Mouse (Mus musculus): ENCODE data around the gene Galr3. TPM values are rescaled to one million over a fixed set of nuclear protein-coding genes. Genes with fewer than 3 reads are reported as not detected.

Gene Galr3
- polyA plus RNA-seq, 1 experiment from 2014 or later, result 0.34 TPM

DNA sequence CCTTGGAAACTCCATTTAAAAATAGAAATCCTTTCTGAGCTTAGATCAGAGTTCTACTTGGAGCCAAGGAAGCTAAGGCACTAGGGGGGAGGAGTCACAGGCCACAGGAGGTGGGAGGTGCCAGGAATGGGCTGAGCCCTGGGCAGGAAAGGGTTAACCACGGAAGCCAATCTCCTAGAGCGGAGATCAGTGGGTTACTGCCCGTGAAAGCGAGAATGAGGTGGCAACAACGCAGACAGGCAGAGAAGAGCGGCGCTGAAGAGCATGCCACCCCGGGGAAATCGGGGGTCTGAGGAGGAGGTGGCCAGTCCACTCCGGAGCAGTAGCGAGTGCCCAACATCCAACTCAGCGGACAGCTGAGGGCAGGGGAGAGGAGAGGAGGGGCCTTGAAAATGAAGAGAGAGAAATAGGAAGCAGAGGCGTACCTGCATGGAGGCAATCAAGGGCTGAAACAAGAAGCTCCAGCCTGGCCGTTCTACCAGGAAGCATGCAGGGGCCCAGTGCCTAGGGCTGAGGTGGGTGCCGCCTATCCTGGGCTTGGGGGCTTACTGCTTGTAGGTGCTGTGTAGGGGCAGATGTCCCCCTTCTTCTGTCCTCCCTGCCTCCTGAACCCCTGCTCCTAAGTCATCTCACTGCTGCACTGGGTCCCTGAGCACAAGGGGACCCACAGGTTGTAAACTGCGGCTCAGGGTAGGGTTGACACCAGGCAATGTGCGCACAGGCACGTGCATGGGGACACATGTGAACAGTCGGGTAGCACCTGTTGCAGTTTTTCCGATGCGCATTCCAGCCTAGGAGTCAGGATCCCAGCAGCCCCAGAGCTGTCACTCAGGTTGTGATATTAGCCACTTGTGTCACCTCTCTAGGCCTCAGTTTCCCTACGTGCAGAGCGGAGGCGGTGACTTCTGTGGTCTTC is 926 bp upstream of the Galr3 start:
- H3K27me3 ChIP-seq (ENCODE audit: control insufficient read depth, insufficient read depth, low read length), result no peaks in the 10 kb centered on the region

DNA sequence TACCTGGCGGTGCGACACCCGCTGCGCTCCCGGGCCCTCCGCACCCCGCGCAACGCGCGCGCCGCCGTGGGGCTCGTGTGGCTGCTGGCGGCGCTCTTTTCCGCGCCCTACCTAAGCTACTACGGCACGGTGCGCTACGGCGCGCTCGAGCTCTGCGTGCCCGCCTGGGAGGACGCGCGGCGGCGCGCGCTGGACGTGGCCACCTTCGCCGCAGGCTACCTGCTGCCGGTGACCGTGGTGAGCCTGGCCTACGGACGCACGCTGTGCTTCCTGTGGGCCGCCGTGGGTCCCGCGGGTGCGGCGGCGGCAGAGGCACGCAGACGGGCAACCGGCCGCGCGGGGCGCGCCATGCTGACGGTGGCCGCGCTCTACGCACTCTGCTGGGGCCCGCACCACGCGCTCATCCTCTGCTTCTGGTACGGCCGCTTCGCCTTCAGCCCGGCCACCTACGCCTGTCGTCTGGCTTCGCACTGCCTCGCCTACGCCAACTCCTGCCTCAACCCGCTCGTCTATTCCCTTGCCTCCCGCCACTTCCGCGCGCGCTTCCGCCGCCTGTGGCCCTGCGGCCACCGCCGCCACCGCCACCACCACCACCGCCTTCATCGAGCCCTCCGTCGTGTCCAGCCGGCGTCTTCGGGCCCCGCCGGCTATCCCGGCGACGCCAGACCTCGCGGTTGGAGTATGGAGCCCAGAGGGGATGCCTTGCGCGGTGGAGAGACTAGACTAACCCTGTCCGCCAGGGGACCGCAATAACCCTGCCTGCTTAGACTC is 1.2 kb downstream of the Galr3 start:
- 0 out of 2 replicates have a peak, but pooled peaks have one; percentile 10 for ATAC-seq (ENCODE audit: low FRiP score, low TSS enrichment)
- H3K4me1 ChIP-seq (replicated peaks; ENCODE audit: control insufficient read depth, insufficient read depth), result peaks cover 4% of the 10 kb centered on the region
- H3K4me2 ChIP-seq (replicated peaks; ENCODE audit: low read depth), result peak overlapping the region; percentile 88

More for the DNA sequence above, 926 bp upstream of the Galr3 start:
- peak overlapping the region; percentile 30 for H3K4me3 ChIP-seq (ENCODE audit: low read depth, low read length)
- 20% methylated on average over 24 of the region's 24 CpGs for WGBS
- no peak overlapping the region for H3K27ac ChIP-seq (replicated peaks)
- peaks cover 5% of the 10 kb centered on the region for H3K4me1 ChIP-seq (replicated peaks; ENCODE audit: control insufficient read depth, insufficient read depth)
- peak overlapping the region; percentile 38 for H3K9ac ChIP-seq (ENCODE audit: low read length)
- DNase-seq (ENCODE audit: low spot score) (peak; percentile 62), ATAC-seq (ENCODE audit: low FRiP score, low TSS enrichment) (no peak)
- no peak for TF ChIP-seq EP300 (optimal IDR thresholded peaks at IDR 0.05)
- TF ChIP-seq CTCF (IDR thresholded peaks at IDR 0.05; ENCODE audit: low read depth), result no peak
- peak overlapping the region; percentile 42 for H3K4me2 ChIP-seq (replicated peaks; ENCODE audit: low read depth)
- H3K36me3 ChIP-seq (ENCODE audit: control insufficient read depth, insufficient read depth, low read length), result peaks cover 6% of the 10 kb centered on the region; the same call in 1 of the 2 replicates
- no peaks in the 10 kb centered on the region for H3K9me3 ChIP-seq (ENCODE audit: control insufficient read depth, low read length)

DNA sequence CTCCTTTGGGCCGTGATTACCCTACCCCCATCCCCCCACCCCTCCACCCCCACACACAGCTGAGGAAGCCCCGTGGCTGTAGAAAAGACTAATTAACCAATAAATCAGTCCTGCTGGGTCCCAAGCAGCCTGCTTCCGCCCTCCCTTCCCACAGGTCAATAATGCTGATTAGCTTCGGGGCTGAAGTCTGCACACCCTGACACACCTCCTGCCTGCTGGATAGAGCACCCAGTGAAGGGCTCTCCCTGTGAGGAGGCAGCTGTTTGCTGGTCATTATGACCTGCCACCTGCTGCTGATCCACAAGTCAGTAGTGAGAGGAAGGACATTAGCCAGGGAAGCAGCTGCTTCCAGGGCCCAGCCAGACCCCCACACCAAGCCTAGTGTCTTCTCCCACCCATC is 3.2 kb downstream of the Galr3 start:
- no peak overlapping the region for H3K4me3 ChIP-seq (ENCODE audit: low read depth, low read length)
- peak overlapping the region; percentile 53; the same call in 1 of the 2 replicates for H3K27ac ChIP-seq (replicated peaks)
- TF ChIP-seq CTCF (IDR thresholded peaks at IDR 0.05; ENCODE audit: low read depth), result no peak
- TF ChIP-seq EP300 (optimal IDR thresholded peaks at IDR 0.05), result no peak
- no peak overlapping the region for H3K9ac ChIP-seq (ENCODE audit: low read length)
- no peaks in the 10 kb centered on the region for H3K9me3 ChIP-seq (ENCODE audit: control insufficient read depth, low read length)
- ATAC-seq (ENCODE audit: low FRiP score, low TSS enrichment), result peak; percentile 72
- no peak overlapping the region for H3K4me2 ChIP-seq (replicated peaks; ENCODE audit: low read depth)
- WGBS, result 29% methylated on average over 4 of the region's 4 CpGs
- no peaks in the 10 kb centered on the region for H3K36me3 ChIP-seq (ENCODE audit: control insufficient read depth, insufficient read depth, low read length)
- H3K27me3 ChIP-seq (ENCODE audit: control insufficient read depth, insufficient read depth, low read length), result no peaks in the 10 kb centered on the region
- peaks cover 1% of the 10 kb centered on the region for H3K4me1 ChIP-seq (replicated peaks; ENCODE audit: control insufficient read depth, insufficient read depth)
- peak; percentile 58 for DNase-seq (ENCODE audit: low spot score)

More for the DNA sequence above, 1.2 kb downstream of the Galr3 start:
- H3K4me3 ChIP-seq (ENCODE audit: low read depth, low read length), result peak overlapping the region; percentile 52
- H3K9ac ChIP-seq (ENCODE audit: low read length), result peak overlapping the region; percentile 59
- 1% methylated on average over 74 of the region's 105 CpGs for WGBS
- peak; percentile 62 for DNase-seq (ENCODE audit: low spot score)
- no peak overlapping the region for H3K27ac ChIP-seq (replicated peaks)
- TF ChIP-seq CTCF (IDR thresholded peaks at IDR 0.05; ENCODE audit: low read depth), result peak; percentile 21; the same call in 1 of the 2 replicates
- TF ChIP-seq EP300 (optimal IDR thresholded peaks at IDR 0.05), result no peak
- H3K9me3 ChIP-seq (ENCODE audit: control insufficient read depth, low read length), result no peaks in the 10 kb centered on the region
- no peaks in the 10 kb centered on the region for H3K27me3 ChIP-seq (ENCODE audit: control insufficient read depth, insufficient read depth, low read length)
- no peaks in the 10 kb centered on the region for H3K36me3 ChIP-seq (ENCODE audit: control insufficient read depth, insufficient read depth, low read length)

DNA sequence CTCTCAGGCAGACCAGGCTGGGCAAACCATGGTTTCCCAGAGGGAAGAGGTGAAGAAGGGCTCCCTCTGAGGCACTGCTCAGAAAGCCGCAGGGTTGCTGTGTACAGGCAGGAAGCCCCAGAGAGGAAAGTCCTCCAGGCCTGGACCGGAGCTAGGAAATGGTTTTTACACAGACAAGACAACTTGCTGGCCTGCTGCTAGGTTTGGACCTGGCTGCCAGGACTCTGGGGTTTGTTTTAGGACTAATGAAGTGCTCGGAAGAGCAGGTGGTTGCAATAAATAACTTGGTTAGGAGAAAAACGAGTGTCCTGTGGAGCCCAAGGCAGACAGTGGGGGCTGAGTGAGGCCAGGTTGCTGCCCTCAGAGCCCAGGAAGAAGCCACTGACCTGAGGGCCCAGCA is 6.5 kb downstream of the Galr3 start:
- Histone ChIP-seq H3K4me3 (ENCODE audit: low read depth, low read length) (no peak overlapping the region), H3K4me1 (replicated peaks; ENCODE audit: control insufficient read depth, insufficient read depth) (no peaks in the 10 kb centered on the region), H3K27me3 (ENCODE audit: control insufficient read depth, insufficient read depth, low read length) (no peaks in the 10 kb centered on the region), H3K27ac (replicated peaks) (no peak overlapping the region), H3K9me3 (ENCODE audit: control insufficient read depth, low read length) (no peaks in the 10 kb centered on the region), H3K4me2 (replicated peaks; ENCODE audit: low read depth) (no peak overlapping the region), H3K36me3 (ENCODE audit: control insufficient read depth, insufficient read depth, low read length) (no peaks in the 10 kb centered on the region), H3K9ac (ENCODE audit: low read length) (no peak overlapping the region)
- ATAC-seq (ENCODE audit: low FRiP score, low TSS enrichment) (no peak), DNase-seq (ENCODE audit: low spot score) (no peak)
- 59% methylated on average over 4 of the region's 4 CpGs for WGBS
- TF ChIP-seq EP300 (optimal IDR thresholded peaks at IDR 0.05), result no peak

DNA sequence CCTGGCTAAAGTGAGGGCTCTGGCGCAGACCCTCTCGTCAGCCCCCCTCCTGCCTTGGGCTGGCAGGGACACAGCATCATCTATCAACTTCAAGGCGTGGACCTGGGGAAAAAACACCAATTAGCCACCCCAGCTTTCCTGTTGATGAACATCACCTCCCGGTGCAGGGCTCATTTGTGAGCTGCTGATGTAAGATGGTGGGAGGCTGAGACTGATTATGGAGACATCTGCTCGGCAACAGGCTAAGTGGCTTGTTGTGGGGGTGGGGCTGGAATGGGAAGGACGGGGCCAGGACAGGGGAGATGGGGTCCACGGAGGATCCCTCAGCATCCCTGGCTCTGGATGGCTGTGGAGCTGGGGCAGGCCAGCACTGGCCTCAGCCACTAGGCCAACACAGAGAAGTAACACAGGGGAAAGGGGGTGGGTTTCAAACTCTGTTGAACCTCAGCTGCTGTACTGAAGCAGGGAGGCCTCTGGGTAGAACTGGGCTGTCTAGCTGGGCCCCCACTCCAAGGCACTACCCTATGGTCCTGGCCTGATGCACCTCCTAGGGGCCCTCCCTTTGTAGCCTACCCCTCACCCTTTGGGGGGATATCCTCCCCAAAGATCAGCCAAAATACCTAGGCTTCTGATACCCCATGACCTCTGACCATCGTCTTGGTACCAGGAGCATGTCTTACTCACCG is 8.6 kb downstream of the Galr3 start:
- no peak for TF ChIP-seq EP300 (optimal IDR thresholded peaks at IDR 0.05)
- TF ChIP-seq CTCF (IDR thresholded peaks at IDR 0.05; ENCODE audit: low read depth), result no peak
- no peak overlapping the region for H3K9ac ChIP-seq (ENCODE audit: low read length)
- ATAC-seq (ENCODE audit: low FRiP score, low TSS enrichment), result no peak

More for the DNA sequence above, 8.6 kb downstream of the Galr3 start:
- no peak for DNase-seq (ENCODE audit: low spot score)
- 57% methylated on average over 9 of the region's 9 CpGs for WGBS
- H3K36me3 ChIP-seq (ENCODE audit: control insufficient read depth, insufficient read depth, low read length), result peaks cover 17% of the 10 kb centered on the region
- no peaks in the 10 kb centered on the region for H3K27me3 ChIP-seq (ENCODE audit: control insufficient read depth, insufficient read depth, low read length)
- H3K4me1 ChIP-seq (replicated peaks; ENCODE audit: control insufficient read depth, insufficient read depth), result no peaks in the 10 kb centered on the region
- H3K4me3 ChIP-seq (ENCODE audit: low read depth, low read length), result no peak overlapping the region
- H3K27ac ChIP-seq (replicated peaks), result peak overlapping the region; percentile 65; the same call in 1 of the 2 replicates
- no peak overlapping the region for H3K4me2 ChIP-seq (replicated peaks; ENCODE audit: low read depth)
- H3K9me3 ChIP-seq (ENCODE audit: control insufficient read depth, low read length), result no peaks in the 10 kb centered on the region

All from stomach, postnatal 0 days (tissue).